Mouse (Mus musculus) spleen, adult 2 months (tissue): ENCODE data around the gene Sympk. TPM values are rescaled to one million over a fixed set of nuclear protein-coding genes. Genes with fewer than 3 reads are reported as not detected.
A peak's percentile ranks its signal among the peaks of the same experiment; 100 is the strongest.

Experiments used
- DNase-seq, 2 experiments: peaks; one replicate each; pipeline versions ENCODE4 v3.0.0 to v3.0.0-alpha.2; 2012 to 2021; ENCODE audit warnings: low spot score in 2 of 2, low read depth in 1 of 2
- H3K27ac ChIP-seq: fragments of 200-500 bp; 2 replicates; pipeline ENCODE4 v1.5.1; 2012; ENCODE audit warnings: low read length, inconsistent platforms; ENCODE audit not compliant: insufficient read depth
- H3K27me3 ChIP-seq: fragments of 200-500 bp; 2 replicates; pipeline ENCODE4 v1.6.1; 2012; ENCODE audit warnings: mild to moderate bottlenecking, moderate library complexity, low read length, inconsistent platforms; ENCODE audit not compliant: control insufficient read depth, insufficient read depth
- H3K36me3 ChIP-seq: fragments of 200-500 bp; 2 replicates; pipeline ENCODE4 v1.6.1; 2012; ENCODE audit warnings: mild to moderate bottlenecking, low read length, inconsistent platforms; ENCODE audit not compliant: control insufficient read depth, insufficient read depth
- H3K4me1 ChIP-seq: fragments of 200-500 bp; 2 replicates; pipeline ENCODE4 v1.6.1; 2011; ENCODE audit warnings: inconsistent platforms; ENCODE audit not compliant: control insufficient read depth, insufficient read depth, insufficient read length
- H3K4me3 ChIP-seq: fragments of 200-500 bp; 2 replicates; pipeline ENCODE4 v1.5.1; 2011; ENCODE audit warnings: mild to moderate bottlenecking, inconsistent platforms; ENCODE audit not compliant: insufficient read depth, insufficient read length; ENCODE audit errors: extremely low read depth
- CTCF ChIP-seq: fragments of 200-500 bp; IDR thresholded peaks from 2 replicates; pipeline ENCODE4 v1.5.1; 2011; ENCODE audit warnings: mild to moderate bottlenecking, inconsistent platforms; ENCODE audit not compliant: insufficient read depth, insufficient read length, insufficient replicate concordance; ENCODE audit errors: extremely low read depth
- POLR2A ChIP-seq: fragments of 200-500 bp; IDR thresholded peaks from 2 replicates; pipeline ENCODE4 v1.6.1; 2011; ENCODE audit warnings: low read depth, low read length, inconsistent platforms
- WGBS: fragments of 180-500 bp; shearing (Covaris S2); methylation state at CpG from one replicate; pipeline ENCODE4 v1.1.7; 2018; 5-methylcytosine and 5-hydroxymethylcytosine counted together
- polyA plus RNA-seq: library from polyadenylated mRNA; depleted of rRNA; stranded (reverse); fragments of >200 nt; gene quantifications from 2 replicates; pipeline ENCODE4 v1.2.3, GENCODE M21; 2012

The Sympk gene
- polyA plus RNA-seq, 1 experiment: 67.2 TPM

DNA sequence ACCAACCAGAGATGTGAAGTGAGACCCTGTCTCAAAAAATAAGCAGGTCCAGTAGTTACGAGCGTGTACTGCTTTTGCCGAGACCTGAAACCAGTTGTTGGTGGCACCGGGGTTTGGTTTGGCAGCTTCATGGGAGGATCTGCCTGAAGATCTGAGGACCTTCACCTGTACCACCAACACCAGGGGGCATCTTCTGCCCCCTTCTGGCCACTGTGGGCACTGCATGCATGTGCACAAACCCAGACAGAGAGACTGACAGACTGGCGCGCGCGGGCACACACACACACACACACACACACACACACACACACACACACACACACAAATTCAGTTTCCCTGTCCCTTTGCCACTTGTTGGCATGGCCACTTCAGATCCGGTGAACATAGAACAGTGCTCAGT lies 49.3 kb downstream of the Sympk start:
- Histone ChIP-seq H3K27me3 (peaks cover 17% of the 10 kb centered on the region), H3K36me3 (no peaks in the 10 kb centered on the region), H3K27ac (no peak overlapping the region), H3K4me3 (no peak overlapping the region), H3K4me1 (peaks cover 19% of the 10 kb centered on the region)
- 71% methylated on average over 9 of the region's 9 CpGs for WGBS
- no peak for DNase-seq
- TF ChIP-seq CTCF (0 out of 2 replicates have a peak, but pooled peaks have one; percentile 10), POLR2A (no peak)

DNA sequence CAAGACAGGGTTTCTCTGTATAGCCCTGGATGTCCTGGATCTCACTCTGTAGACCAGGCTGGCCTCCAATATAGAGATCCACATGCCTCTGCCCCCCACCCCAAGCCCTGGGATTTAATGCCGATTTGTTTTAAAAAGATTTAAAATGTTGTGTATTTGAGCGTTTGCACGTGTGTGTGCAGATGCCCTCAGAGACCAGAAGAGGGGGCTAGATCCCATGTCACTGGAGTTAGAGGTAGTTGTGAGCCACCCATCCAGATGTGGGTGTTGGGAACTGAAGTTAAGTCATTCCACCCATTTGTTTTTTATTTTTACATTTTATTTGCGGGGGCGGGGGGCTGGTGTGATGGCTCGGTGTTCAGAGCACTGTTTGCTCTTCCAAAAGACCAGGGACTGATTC lies 50.3 kb downstream of the Sympk start:
- no peak overlapping the region for H3K27ac ChIP-seq
- peaks cover 20% of the 10 kb centered on the region for H3K27me3 ChIP-seq
- H3K4me3 ChIP-seq: no peak overlapping the region
- H3K36me3 ChIP-seq: no peaks in the 10 kb centered on the region
- peaks cover 19% of the 10 kb centered on the region for H3K4me1 ChIP-seq
- 94% methylated on average over 6 of the region's 6 CpGs for WGBS
- no peak for DNase-seq
- no peak for TF ChIP-seq CTCF
- no peak for TF ChIP-seq POLR2A

- H3K27ac ChIP-seq: no peak overlapping the region
- DNase-seq: no peak
- H3K27me3 ChIP-seq: peaks cover 19% of the 10 kb centered on the region
- peak overlapping the region; percentile 14; the same call in 1 of the 2 replicates for H3K4me3 ChIP-seq
- TF ChIP-seq POLR2A (no peak), CTCF (no peak)
- H3K4me1 ChIP-seq: peaks cover 19% of the 10 kb centered on the region
- WGBS: 53% methylated on average over 5 of the region's 5 CpGs
- H3K36me3 ChIP-seq: no peaks in the 10 kb centered on the region
Observed at GRCm38 (mm10) chr7:19075231-19075630, 51.1 kb downstream of the Sympk start.

DNA sequence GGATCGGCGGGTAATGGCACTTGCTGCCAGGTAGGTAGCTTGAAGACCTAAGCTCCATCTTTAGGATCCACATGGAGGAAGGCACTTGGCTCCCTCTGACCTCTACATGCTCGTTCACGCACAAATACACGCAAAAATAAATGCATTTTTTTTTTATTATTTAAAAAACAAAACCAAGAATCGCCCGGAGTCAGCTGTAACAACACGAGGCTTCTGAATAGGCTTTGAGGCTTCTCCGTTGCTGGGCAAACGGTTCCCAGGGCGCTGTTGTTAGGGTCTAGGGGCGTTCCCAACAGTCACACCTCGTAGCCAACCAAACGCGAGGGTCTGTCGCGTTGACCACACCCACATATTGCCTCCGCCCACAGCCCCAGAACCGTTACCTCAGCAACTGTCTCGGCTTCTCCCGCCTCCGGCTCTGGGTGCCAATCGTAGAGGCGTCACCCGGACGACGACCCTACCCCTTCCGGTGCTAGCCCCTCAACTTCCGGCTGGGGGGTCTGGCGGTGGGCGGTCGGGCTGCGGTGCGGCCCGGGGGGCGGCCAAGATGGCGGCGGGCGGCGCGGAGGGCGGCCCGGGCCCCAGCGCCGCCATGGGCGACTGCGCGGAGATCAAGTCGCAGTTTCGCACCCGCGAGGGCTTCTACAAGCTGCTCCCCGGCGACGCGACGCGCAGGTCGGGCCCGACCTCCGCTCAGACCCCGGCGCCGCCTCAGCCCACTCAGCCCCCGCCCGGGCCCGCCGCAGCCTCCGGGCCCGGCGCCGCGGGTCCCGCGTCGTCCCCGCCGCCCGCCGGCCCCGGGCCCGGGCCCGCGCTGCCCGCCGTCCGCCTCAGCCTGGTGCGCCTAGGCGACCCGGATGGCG lies 51.8 kb downstream of the Sympk start, which contains the start of gene Dmwd:
Gene Dmwd, plus strand, starts transcription at position 505 of the 863 bp plus-strand sequence.
- Histone ChIP-seq H3K4me3 (peak within 1 kb of the TSS; percentile 44), H3K4me1 (peaks cover 19% of the 10 kb centered on the region), H3K27ac (no peak within 1 kb of the TSS; the same call in 1 of the 2 replicates), H3K27me3 (peaks cover 18% of the 10 kb centered on the region), H3K36me3 (no peaks in the 10 kb centered on the region)
- no peak for TF ChIP-seq CTCF
- no peak for TF ChIP-seq POLR2A
- WGBS: 1% methylated on average over 86 of the region's 91 CpGs
- peak in 1 of 2 experiments; percentile 66 for DNase-seq

DNA sequence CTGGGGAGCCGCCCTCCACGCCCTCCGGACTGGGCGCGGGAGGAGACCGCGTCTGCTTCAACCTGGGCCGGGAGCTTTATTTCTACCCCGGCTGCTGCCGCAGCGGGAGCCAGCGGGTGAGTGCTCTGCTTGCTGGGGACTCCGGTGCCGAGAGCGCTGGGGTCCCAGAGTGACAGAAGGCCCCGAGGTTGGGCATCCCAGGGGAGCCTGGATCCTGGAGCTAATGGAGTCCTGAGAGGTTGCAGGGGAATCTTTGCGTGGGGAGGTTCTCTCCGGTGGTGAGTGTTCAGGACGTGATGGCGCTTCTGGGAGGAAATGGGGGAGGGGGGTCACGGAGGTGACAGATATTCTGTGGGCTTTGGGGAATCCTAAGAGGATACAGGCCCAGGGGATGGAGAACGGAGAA lies 52.4 kb downstream of the Sympk start:
- Histone ChIP-seq H3K36me3 (no peaks in the 10 kb centered on the region), H3K4me1 (peaks cover 19% of the 10 kb centered on the region), H3K4me3 (peak overlapping the region; percentile 34), H3K27me3 (peaks cover 18% of the 10 kb centered on the region), H3K27ac (no peak overlapping the region; the same call in 1 of the 2 replicates)
- WGBS: under 1% methylated on average over 22 of the region's 22 CpGs
- DNase-seq: no peak
- TF ChIP-seq CTCF: no peak
- TF ChIP-seq POLR2A: no peak

GRCm38 (mm10) chr7:19077761-19078160 lies 53.6 kb downstream of the Sympk start:
- Histone ChIP-seq H3K4me3 (no peak overlapping the region), H3K27ac (no peak overlapping the region)
- 3% methylated on average over 14 of the region's 14 CpGs for WGBS

DNA sequence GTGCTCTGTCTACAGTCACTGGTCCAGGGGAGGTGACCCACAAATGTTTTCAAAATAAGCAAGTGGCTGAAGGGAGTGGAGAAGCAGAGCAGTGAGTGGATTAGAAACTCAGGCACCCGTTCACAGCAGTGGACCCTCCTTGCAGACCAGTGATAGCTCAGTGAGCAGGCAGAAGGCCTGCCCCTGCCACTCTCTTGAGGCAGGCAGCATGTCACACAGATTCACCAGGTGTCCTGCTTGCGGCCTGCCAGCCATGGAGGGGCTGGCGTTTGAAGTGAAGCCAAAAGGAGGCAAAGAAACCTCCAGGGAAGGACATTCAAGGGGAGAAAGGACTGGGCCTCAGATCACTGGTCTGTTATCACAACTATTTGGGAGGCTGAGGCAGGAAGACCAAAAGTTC lies 54.6 kb downstream of the Sympk start:
- H3K4me1 ChIP-seq: peaks cover 22% of the 10 kb centered on the region
- no peak overlapping the region for H3K4me3 ChIP-seq
- DNase-seq: no peak
- TF ChIP-seq POLR2A: no peak
- no peak for TF ChIP-seq CTCF
- WGBS: 61% methylated on average over 3 of the region's 3 CpGs
- no peak overlapping the region for H3K27ac ChIP-seq
- H3K36me3 ChIP-seq: no peaks in the 10 kb centered on the region
- peaks cover 23% of the 10 kb centered on the region for H3K27me3 ChIP-seq

More at GRCm38 (mm10) chr7:19077761-19078160, 53.6 kb downstream of the Sympk start:
- DNase-seq: peak; percentile 74 to 88
- Histone ChIP-seq H3K36me3 (no peaks in the 10 kb centered on the region), H3K4me1 (peaks cover 19% of the 10 kb centered on the region), H3K27me3 (peaks cover 21% of the 10 kb centered on the region)
- TF ChIP-seq CTCF: no peak
- TF ChIP-seq POLR2A: no peak
